In the genomic region with DNA sequence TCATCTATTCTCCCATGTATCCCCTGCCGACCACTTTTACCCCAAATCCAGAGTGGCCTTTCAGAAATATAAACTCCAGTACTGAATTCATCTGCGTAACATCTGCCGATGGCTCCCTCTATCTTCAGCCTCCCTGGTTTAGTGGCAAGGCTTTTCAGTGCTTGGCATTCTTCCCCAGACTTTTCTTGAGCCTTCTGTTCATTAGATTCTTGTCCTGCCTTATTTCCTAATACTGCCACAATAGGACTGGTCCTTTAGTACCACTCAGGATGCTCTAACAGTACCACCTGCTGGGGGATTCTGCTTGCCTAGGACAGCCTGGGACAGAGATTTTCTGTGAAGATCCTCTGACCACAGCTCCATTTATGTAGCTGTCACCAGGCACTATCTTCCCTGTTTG, we compare ENCODE assay signal across 26 mouse cellular contexts.
"Had no signal": no experiment of that assay in that cellular context is flagged by ENCODE, and none has a peak within 500 bp of the region (broad histone marks: within the 10 kb centered on the region; RNA-seq: fewer than 3 reads in every experiment).

No protein-coding gene starts in this region.

- H3K4me2 ChIP-seq: heart, embryonic 12.5 days; hindbrain, embryonic 13.5 days; hindbrain, embryonic 15.5 days; kidney, embryonic 15.5 days; limb, embryonic 13.5 days; limb, embryonic 15.5 days; liver, embryonic 12.5 days had no signal

- H3K27me3 ChIP-seq: heart, embryonic 12.5 days; hindbrain, embryonic 13.5 days; hindbrain, embryonic 15.5 days; kidney, embryonic 15.5 days; limb, embryonic 13.5 days; limb, embryonic 15.5 days; liver, embryonic 12.5 days had no signal

- DNase-seq: gastrocnemius, postnatal 14 days; gastrocnemius, postnatal 36 days; heart, adult 18-20 months; heart, postnatal 14 days; heart, postnatal 36 days; kidney, adult 11 months; kidney, adult 2 months; kidney, adult 9 months; kidney, postnatal 14 days; kidney, postnatal 36 days; layer of hippocampus, adult 9-11 months; layer of hippocampus, postnatal 36 days; left cerebral cortex, postnatal 4 days; lung, adult 18-20 months had no signal

- ATAC-seq: hindbrain, postnatal 0 days; intestine, embryonic 16.5 days; liver, embryonic 12.5 days had no signal

- H3K4me1 ChIP-seq: heart, embryonic 10.5 days; heart, embryonic 12.5 days; hindbrain, embryonic 13.5 days; hindbrain, embryonic 15.5 days; kidney, embryonic 15.5 days; limb, embryonic 13.5 days; limb, embryonic 15.5 days; liver, embryonic 12.5 days had no signal

- H3K36me3 ChIP-seq: heart, embryonic 10.5 days; heart, embryonic 12.5 days; hindbrain, embryonic 13.5 days; hindbrain, embryonic 15.5 days; kidney, embryonic 15.5 days; limb, embryonic 13.5 days; limb, embryonic 15.5 days; liver, embryonic 12.5 days had no signal

- H3K27ac ChIP-seq: heart, embryonic 10.5 days; hindbrain, embryonic 13.5 days; hindbrain, embryonic 15.5 days; hindbrain, postnatal 0 days; kidney, embryonic 15.5 days; kidney, postnatal 0 days; limb, embryonic 13.5 days; limb, embryonic 15.5 days; liver, embryonic 12.5 days; liver, embryonic 14.5 days had no signal

- H3K4me3 ChIP-seq: heart, embryonic 10.5 days; heart, embryonic 12.5 days; hindbrain, embryonic 13.5 days; hindbrain, embryonic 15.5 days; kidney, embryonic 15.5 days; limb, embryonic 13.5 days; limb, embryonic 15.5 days; liver, embryonic 12.5 days had no signal

- H3K9me3 ChIP-seq: heart, embryonic 10.5 days; heart, embryonic 12.5 days; hindbrain, embryonic 13.5 days; hindbrain, embryonic 15.5 days; kidney, embryonic 15.5 days; limb, embryonic 13.5 days; limb, embryonic 15.5 days; liver, embryonic 12.5 days had no signal

- H3K9ac ChIP-seq: heart, embryonic 12.5 days; hindbrain, embryonic 13.5 days; hindbrain, embryonic 15.5 days; kidney, embryonic 15.5 days; limb, embryonic 13.5 days; limb, embryonic 15.5 days; liver, embryonic 12.5 days; liver, embryonic 14.5 days had no signal
